Mouse (Mus musculus) olfactory bulb, adult 2 months (tissue): ENCODE measurements at regions not wholly inside any gene's neighbourhood (a gene's known extent, or its start where the extent isn't known, plus 50 kb on each side); places are given as distances from the start of the nearest gene placed in this dataset.
A peak's percentile ranks its signal among the peaks of the same experiment; 100 is the strongest.

Experiments used
- H3K27ac ChIP-seq: fragments of 200-500 bp; 2 replicates; pipeline ENCODE4 v1.5.1; 2012; ENCODE audit warnings: low read depth, low read length; ENCODE audit not compliant: insufficient read depth
- H3K4me1 ChIP-seq: fragments of 200-500 bp; 2 replicates; pipeline ENCODE4 v1.6.1; 2012; ENCODE audit warnings: low read length; ENCODE audit not compliant: control insufficient read depth, insufficient read depth
- H3K4me3 ChIP-seq: fragments of 200-500 bp; 2 replicates; pipeline ENCODE4 v1.5.1; 2012; ENCODE audit warnings: mild to moderate bottlenecking, low read depth, low read length, moderate library complexity; ENCODE audit not compliant: insufficient read depth
- CTCF ChIP-seq: fragments of 200-500 bp; IDR thresholded peaks from 2 replicates; pipeline ENCODE4 v1.5.1; 2012; ENCODE audit warnings: low read depth, mild to moderate bottlenecking, low read length, moderate library complexity; ENCODE audit not compliant: insufficient read depth
- POLR2A ChIP-seq: fragments of 200-500 bp; IDR thresholded peaks from 2 replicates; pipeline ENCODE4 v1.6.1; 2012; ENCODE audit warnings: mild to moderate bottlenecking, low read depth, low read length, moderate library complexity; ENCODE audit not compliant: insufficient read depth

DNA sequence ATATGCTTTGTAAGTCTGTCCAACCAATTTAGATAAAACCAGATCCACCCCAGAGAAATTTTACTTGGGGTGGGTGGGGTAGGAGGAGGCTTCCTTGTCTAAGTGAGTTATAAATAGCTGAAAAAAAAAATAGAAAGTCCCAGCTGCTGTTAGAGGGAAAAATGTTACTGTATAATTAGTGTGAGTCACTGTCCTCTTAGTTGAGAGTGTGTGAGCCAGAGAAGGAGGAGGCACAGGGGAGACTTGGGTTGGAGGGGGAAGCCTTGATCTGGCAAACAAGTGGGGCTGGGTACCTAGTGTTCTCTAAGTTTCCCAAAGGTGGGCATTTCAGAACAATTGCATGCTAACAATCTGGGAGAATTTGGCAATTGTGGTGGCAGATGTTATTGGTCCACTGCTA lies 103.8 kb upstream of the 4930474N05Rik start:
- peaks cover 3% of the 10 kb centered on the region for H3K4me1 ChIP-seq
- no peak overlapping the region for H3K4me3 ChIP-seq
- peak overlapping the region; percentile 64; the same call in 1 of the 2 replicates for H3K27ac ChIP-seq
- TF ChIP-seq CTCF (no peak), POLR2A (no peak)
